Mouse (Mus musculus) spleen, postnatal 10 days (tissue): Measurements from ENCODE around the gene Smad5.
A peak's percentile ranks its signal among the peaks of the same experiment; 100 is the strongest.

Experiments used
- DNase-seq, 2 experiments: peaks; one replicate each; pipeline ENCODE4 v3.0.0; 2021 to 2022; ENCODE audit warnings: low spot score in 2 of 2

The Smad5 gene

GRCm38 (mm10) chr13:56753192-56753951, 50.6 kb downstream of the Smad5 start, which contains the start of gene Gm45623:
Gene Gm45623 (minus strand): TSS chr13:56753827.
- DNase-seq = no peak

GRCm38 (mm10) chr13:56755871-56756270, 53.1 kb downstream of the Smad5 start:
- peak in 1 of 2 experiments; percentile 62 for DNase-seq

- no peak for DNase-seq
These were observed 54.4 kb downstream of the Smad5 start for GRCm38 (mm10) chr13:56757201-56757600.

DNA sequence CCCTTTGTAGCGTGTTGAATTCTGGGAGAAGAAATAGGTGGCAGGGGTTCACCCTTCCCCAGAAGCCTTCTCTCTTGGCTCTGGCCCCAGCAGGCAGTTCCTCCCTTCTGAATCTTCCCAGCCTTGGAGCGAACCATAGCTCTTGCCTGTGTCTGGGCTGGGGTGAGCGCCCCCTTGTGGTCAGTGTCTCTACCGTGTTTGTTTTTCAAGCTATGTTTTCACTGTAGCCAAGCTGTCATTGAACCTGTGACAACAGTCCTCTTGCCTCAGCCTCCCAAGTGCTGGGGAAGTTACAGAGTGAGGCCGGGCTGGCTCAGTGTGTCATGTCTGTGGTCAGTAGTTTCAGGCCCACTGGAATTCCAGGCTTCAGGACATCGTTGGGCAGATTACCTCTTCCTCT, 55.7 kb downstream of the Smad5 start:
- peak; percentile 51 to 82 for DNase-seq

DNA sequence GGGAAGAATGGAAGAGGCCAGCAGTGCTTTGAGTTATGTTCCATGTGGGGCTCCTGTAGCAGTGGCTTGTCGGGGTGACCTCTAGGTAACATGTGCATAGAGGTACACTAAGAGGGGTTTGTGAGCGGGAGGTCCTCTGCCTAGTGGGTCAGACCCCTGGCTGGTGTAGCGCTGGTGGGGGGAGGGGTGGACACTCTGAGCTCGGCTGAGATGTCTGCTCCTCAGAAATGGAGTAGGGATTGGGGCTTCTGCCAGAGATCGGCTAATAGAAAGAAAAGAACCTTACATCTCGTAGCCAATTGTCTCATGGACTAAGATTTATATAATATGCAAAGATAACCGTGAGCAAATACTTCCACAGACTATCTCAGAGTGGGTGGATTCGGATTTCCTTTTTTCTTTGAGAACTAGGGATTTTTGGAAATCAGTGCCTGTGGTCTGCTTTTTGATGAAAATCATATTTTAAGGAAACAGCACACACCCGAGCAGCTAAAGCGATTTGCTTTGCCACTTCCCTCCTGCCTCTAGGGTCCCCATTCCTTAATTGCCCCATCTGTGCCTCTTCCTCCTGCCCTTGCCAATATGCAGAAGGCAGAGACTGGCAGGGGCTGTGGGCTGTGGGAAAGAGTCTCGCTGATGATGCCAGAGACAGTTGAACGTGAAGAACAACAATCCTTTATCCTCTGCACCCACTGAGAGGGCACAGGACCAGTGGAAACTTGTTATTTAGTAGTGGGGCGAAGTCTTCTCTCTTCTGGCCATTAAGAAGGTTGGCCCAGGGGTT, 59.8 kb downstream of the Smad5 start:
- no peak for DNase-seq

- DNase-seq = no peak
These were observed 62.6 kb downstream of the Smad5 start for GRCm38 (mm10) chr13:56765284-56766032.

DNA sequence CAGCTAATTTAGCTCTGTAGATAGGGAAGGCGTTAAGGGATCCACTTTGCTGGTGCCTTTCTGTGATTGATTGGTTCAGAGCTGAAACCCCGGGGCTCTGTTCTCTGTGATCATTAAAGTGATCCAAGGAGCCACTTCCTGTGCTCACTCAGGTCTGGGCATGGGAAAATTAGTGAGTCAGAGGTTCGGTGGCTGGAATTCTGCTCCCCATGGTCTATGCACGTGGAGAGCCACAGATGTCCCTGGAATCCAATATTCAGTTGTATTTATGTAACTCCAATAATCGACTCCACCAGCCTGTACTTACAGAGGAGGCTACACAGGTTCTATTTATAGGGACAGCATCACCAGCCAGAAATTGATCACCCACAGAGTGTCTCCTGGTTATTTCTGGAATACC, 63.4 kb downstream of the Smad5 start:
- DNase-seq = no peak

- no peak for DNase-seq
These were observed 66.6 kb downstream of the Smad5 start for GRCm38 (mm10) chr13:56769431-56769830.

- no peak for DNase-seq
These were observed 67.3 kb downstream of the Smad5 start for GRCm38 (mm10) chr13:56770136-56770578.

DNA sequence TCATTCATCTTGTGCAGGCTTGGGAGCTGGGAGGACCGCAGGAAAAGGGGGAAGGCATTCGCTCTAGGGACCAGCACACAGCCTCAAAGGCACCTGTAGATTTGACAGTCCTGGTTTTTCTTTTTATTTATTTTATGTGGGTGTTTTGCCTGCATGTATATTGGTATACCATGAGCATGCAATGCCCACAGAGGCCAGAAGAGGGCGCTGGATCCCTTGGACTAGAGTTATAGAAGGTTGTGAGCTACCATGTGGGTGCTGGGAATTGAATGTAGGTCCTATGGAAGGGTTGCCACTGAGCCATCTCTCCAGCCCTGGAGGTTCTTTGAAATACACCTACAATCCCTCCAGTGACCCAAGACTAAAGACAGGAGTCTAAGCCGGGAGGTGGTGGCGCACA, 68.0 kb downstream of the Smad5 start:
- peak in 1 of 2 experiments; percentile 21 for DNase-seq

DNA sequence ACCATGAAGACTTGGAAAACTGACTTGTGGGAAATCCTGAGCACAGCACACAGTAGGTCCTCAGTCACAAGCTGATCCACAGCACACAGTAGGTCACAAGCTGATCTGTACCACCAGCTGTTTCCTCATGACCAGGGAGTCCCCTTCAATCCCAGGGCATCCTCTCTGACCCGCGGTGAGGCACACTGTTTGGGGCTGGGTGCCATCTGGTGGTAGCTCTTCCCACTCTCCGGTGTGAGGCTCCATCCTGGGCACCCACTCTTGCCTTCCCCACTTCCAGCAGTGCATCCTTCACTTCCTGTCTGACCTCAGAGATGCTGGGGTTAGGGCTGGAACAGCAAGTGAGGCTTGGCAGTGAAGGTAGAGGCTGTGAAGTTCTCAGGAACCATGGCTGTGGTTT, 69.8 kb downstream of the Smad5 start:
- DNase-seq = no peak

DNA sequence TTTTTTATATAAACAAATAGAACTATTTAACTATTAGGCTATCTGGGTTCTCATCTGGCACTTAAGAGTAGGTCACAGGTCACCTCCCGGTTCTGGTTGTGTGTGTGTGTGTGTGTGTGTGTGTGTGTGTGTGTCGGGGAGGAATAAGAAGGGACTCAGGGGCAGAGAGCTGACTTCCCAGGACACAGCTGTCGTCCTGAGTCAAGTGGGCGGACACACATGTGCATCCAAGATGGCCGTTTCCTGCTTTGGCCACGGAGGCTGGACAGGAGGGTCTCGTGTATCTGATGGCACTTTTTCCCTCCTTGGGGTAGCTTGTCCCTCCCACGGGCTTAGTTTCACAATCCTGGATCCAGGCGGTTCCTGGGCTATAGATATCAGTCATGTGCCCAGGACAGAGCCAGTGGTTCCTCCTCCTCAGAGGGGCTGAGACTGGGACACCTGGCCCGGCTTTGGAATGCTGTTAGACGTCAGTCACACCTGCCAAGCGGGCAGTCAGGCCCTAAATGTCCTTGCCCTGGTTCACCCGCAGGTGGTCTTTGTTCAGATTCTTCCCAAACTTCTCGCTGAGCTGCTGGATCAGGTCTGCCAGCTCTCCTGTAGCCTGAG, 70.6 kb downstream of the Smad5 start:
- DNase-seq = no peak

DNA sequence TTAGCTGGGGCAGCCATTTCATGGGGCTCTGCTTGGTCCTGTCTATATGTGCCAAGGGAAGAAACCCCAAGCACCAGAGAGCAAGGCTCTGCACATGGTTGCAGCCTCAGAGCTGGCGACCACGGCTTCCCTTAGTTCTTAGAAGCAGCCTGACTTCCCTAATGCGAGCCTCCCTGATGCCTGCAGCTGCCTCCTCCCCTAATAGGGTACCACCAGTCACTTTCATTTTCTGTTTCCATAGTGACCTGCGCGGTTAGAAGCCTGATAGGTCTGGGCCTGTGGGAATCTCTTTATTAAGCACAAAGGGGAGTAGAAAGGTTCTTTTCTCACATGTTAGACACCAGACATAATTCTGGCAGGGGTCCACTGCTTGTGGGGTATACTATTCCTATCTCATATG, 71.5 kb downstream of the Smad5 start:
- DNase-seq = no peak

GRCm38 (mm10) chr13:56780746-56781469, 78.1 kb downstream of the Smad5 start:
- DNase-seq = no peak

GRCm38 (mm10) chr13:56781697-56782096, 78.9 kb downstream of the Smad5 start:
- no peak for DNase-seq

DNA sequence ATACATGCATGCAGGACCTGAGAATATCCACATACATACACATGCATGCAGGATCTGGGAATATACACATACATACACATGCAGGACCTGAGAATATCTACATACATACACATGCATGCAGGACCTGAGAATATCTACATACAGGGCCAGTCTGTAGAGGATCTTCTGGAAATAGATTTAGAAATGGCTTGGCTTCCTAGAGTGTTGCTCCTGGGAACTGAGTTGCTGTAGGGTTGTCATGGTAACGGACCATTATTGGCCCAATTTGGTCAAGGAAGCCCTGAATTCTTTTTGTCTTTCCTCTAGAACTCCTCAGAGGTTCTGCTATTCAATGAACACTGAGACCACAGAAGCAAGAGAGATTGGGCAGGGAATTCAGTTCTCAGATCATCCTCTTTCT, 79.8 kb downstream of the Smad5 start:
- no peak for DNase-seq

GRCm38 (mm10) chr13:56790683-56791082, 87.9 kb downstream of the Smad5 start:
- no peak for DNase-seq
